8 mouse cellular contexts compared by ENCODE assay signal in genomic region chr19:33227004-33227403, GRCm38 (mm10).
DNase-seq lines count a peak whose midpoint lies in the region; ATAC-seq and TF ChIP-seq lines count a peak whose summit lies in the region.

No protein-coding gene starts in this region.

- TF ChIP-seq POLR2A in cortical plate, adult 2 months (IDR thresholded peaks at IDR 0.05; ENCODE audit: extremely low read depth, insufficient read depth, low read length), result no peak

- H3K36me3 ChIP-seq in C2C12 (ENCODE audit: control insufficient read depth, insufficient read depth), result no peaks in the 10 kb centered on the region
- no peaks in the 10 kb centered on the region for H3K36me3 ChIP-seq in liver, postnatal 0 days (replicated peaks; ENCODE audit: insufficient read depth, low read length)
- H3K36me3 ChIP-seq in neural tube, embryonic 14.5 days (ENCODE audit: control insufficient read depth, insufficient read depth, low read length), result no peaks in the 10 kb centered on the region

- H3K79me3 ChIP-seq in C2C12 (ENCODE audit: low read depth), result no peaks in the 10 kb centered on the region

- DNase-seq in adrenal gland, adult (ENCODE audit: inconsistent age in 2 of 2, low spot score in 1 of 2), result peak; percentile 58 to 91
- peak; percentile 78 to 88 for DNase-seq in heart, postnatal 10 days
- peak; percentile 78 to 82 for DNase-seq in kidney, postnatal 36 days
- DNase-seq in liver, postnatal 0 days, result peak; percentile 61
- DNase-seq in telencephalon, adult 2 months (ENCODE audit: low read depth, low spot score), result peak; percentile 53

- WGBS in liver, postnatal 0 days (ENCODE audit: insufficient replicate concordance), result 3% methylated on average over 3 of the region's 3 CpGs
- 2% methylated on average over 3 of the region's 3 CpGs for WGBS in neural tube, embryonic 14.5 days

- no peak overlapping the region for H3K9ac ChIP-seq in liver, postnatal 0 days (replicated peaks)
- H3K9ac ChIP-seq in neural tube, embryonic 14.5 days (replicated peaks; ENCODE audit: low read depth, low read length), result no peak overlapping the region

- H3K4me3 ChIP-seq in C2C12 (ENCODE audit: insufficient read depth, poor library complexity, severe bottlenecking), result no peak overlapping the region
- H3K4me3 ChIP-seq in cortical plate, adult 2 months (ENCODE audit: insufficient read depth, low read length), result no peak overlapping the region
- H3K4me3 ChIP-seq in liver, postnatal 0 days (ENCODE audit: low read depth, low read length), result no peak overlapping the region
- H3K4me3 ChIP-seq in neural tube, embryonic 14.5 days (ENCODE audit: low read depth, low read length), result no peak overlapping the region

- H3K4me1 ChIP-seq in cortical plate, adult 2 months (ENCODE audit: control insufficient read depth, insufficient read depth, low read length), result peaks cover 1% of the 10 kb centered on the region
- peaks cover 12% of the 10 kb centered on the region for H3K4me1 ChIP-seq in liver, postnatal 0 days (ENCODE audit: insufficient read depth)
- 0 out of 2 replicates have a peak, but pooled peaks cover 3% of the 10 kb centered on the region for H3K4me1 ChIP-seq in neural tube, embryonic 14.5 days (ENCODE audit: control insufficient read depth, insufficient read depth, low read length)

- ATAC-seq in liver, postnatal 0 days, result peak; percentile 70
- ATAC-seq in neural tube, embryonic 14.5 days (ENCODE audit: low read depth), result peak; percentile 91

- no peak for TF ChIP-seq EP300 in liver, postnatal 0 days (IDR thresholded peaks at IDR 0.05; ENCODE audit: low read depth)

- no peak overlapping the region for H3K4me2 ChIP-seq in liver, postnatal 0 days (ENCODE audit: low read depth, low read length)
- H3K4me2 ChIP-seq in neural tube, embryonic 14.5 days (ENCODE audit: low read depth, low read length), result no peak overlapping the region

- H3K27ac ChIP-seq in cortical plate, adult 2 months (ENCODE audit: insufficient read depth, low read length), result no peak overlapping the region
- no peak overlapping the region for H3K27ac ChIP-seq in liver, postnatal 0 days (ENCODE audit: low read depth)
- H3K27ac ChIP-seq in neural tube, embryonic 14.5 days (ENCODE audit: low read depth, low read length), result no peak overlapping the region

- H3ac ChIP-seq in C2C12 (ENCODE audit: control insufficient read depth, insufficient read length, low read depth), result no peak overlapping the region

- TF ChIP-seq CTCF in C2C12 (IDR thresholded peaks at IDR 0.05; ENCODE audit: control insufficient read depth, insufficient read depth, insufficient read length), result peak; percentile 16
- TF ChIP-seq CTCF in cortical plate, adult 2 months (IDR thresholded peaks at IDR 0.05; ENCODE audit: extremely low read depth, insufficient read depth, low read length), result peak; percentile 67
- TF ChIP-seq CTCF in liver, postnatal 0 days (IDR thresholded peaks at IDR 0.05; ENCODE audit: low read depth), result peak; percentile 81

- H3K9me3 ChIP-seq in liver, postnatal 0 days (ENCODE audit: low read length), result no peaks in the 10 kb centered on the region
- H3K9me3 ChIP-seq in neural tube, embryonic 14.5 days (ENCODE audit: control insufficient read depth, low read length), result no peaks in the 10 kb centered on the region

- no peaks in the 10 kb centered on the region for H3K27me3 ChIP-seq in C2C12 (ENCODE audit: control insufficient read depth, insufficient read depth, insufficient read length)
- no peaks in the 10 kb centered on the region for H3K27me3 ChIP-seq in liver, postnatal 0 days (ENCODE audit: insufficient read depth, low read length)
- H3K27me3 ChIP-seq in neural tube, embryonic 14.5 days (ENCODE audit: control insufficient read depth, insufficient read depth, low read length), result no peaks in the 10 kb centered on the region

- intact Hi-C loops in heart, postnatal 10 days (cut with DNase I), result loop anchor here (1.0 to 2.0 kb wide), 4 partner anchors 140 to 512 kb away; no protein-coding TSS in a partner anchor

- H3K79me2 ChIP-seq in C2C12 (ENCODE audit: control insufficient read depth, insufficient read depth), result no peaks in the 10 kb centered on the region

TF ChIP-seq in C2C12, 6 proteins besides CTCF, POLR2A, EP300 and RAD21:
- no peak for TF ChIP-seq MAX (IDR thresholded peaks at IDR 0.05)
- no peak for TF ChIP-seq MYOD1 (IDR thresholded peaks at IDR 0.05; ENCODE audit: control insufficient read depth, insufficient read length, low read depth)
- no peak for TF ChIP-seq MYOG (IDR thresholded peaks at IDR 0.05; ENCODE audit: control insufficient read depth, extremely low read depth, insufficient read length)
- no peak for TF ChIP-seq USF1 (IDR thresholded peaks at IDR 0.05; ENCODE audit: low read depth)
- TF ChIP-seq FOSL1 (IDR thresholded peaks at IDR 0.05; ENCODE audit: insufficient read depth, low read length, poor library complexity, severe bottlenecking), result no peak
- no peak for TF ChIP-seq CEBPB (IDR thresholded peaks at IDR 0.05; ENCODE audit: low read depth)

Comparison
In these comparisons a context has a peak if more than half of its experiments do, and no peak if none do; other contexts are left out.
1. CTCF ChIP-seq: peak in every context shown above with its lines; median percentile 81 in liver, postnatal 0 days; 67 in cortical plate, adult 2 months; 16 in C2C12.